Mouse (Mus musculus) layer of hippocampus, postnatal 14 days (tissue): ENCODE measurements at regions not wholly inside any gene's neighbourhood (a gene's known extent, or its start where the extent isn't known, plus 50 kb on each side); places are given as distances from the start of the nearest gene placed in this dataset.

ENCODE experiments used
- DNase-seq, 2 experiments: peaks; one replicate each; pipeline ENCODE4 v3.0.0; 2021 to 2022; ENCODE audit warnings: low spot score in 2 of 2, mixed read lengths in 1 of 2

GRCm38 (mm10) chr11:56442381-56442780 is 401.6 kb upstream of the Nmur2 start:
- DNase-seq = no peak

GRCm38 (mm10) chr11:56441071-56441470 is 400.3 kb upstream of the Nmur2 start:
- no peak for DNase-seq

- DNase-seq = no peak
Measured at GRCm38 (mm10) chr11:56431089-56431488, 390.3 kb upstream of the Nmur2 start.

- DNase-seq = no peak
Measured at GRCm38 (mm10) chr11:56384761-56385160, 344.0 kb upstream of the Nmur2 start.

- DNase-seq = no peak
Measured at GRCm38 (mm10) chr11:56377535-56377934, 336.7 kb upstream of the Nmur2 start.

GRCm38 (mm10) chr11:56374329-56374728 is 333.5 kb upstream of the Nmur2 start:
- no peak for DNase-seq

GRCm38 (mm10) chr11:56373624-56374023 is 332.8 kb upstream of the Nmur2 start:
- DNase-seq = no peak

GRCm38 (mm10) chr11:56357690-56358089 is 316.9 kb upstream of the Nmur2 start:
- DNase-seq = no peak

- DNase-seq = peak in 1 of 2 experiments; percentile 9
Measured at GRCm38 (mm10) chr11:56351798-56352366, 311.1 kb upstream of the Nmur2 start.

- no peak for DNase-seq
Measured at GRCm38 (mm10) chr11:56351231-56351630, 310.4 kb upstream of the Nmur2 start.

GRCm38 (mm10) chr11:56349766-56350165 is 309.0 kb upstream of the Nmur2 start:
- DNase-seq = no peak

- no peak for DNase-seq
Measured at GRCm38 (mm10) chr11:56348408-56348807, 307.6 kb upstream of the Nmur2 start.

GRCm38 (mm10) chr11:56343083-56343482 is 302.3 kb upstream of the Nmur2 start:
- no peak for DNase-seq

GRCm38 (mm10) chr11:56341731-56342130 is 300.9 kb upstream of the Nmur2 start:
- DNase-seq = no peak

- no peak for DNase-seq
Measured at GRCm38 (mm10) chr11:56341040-56341439, 300.2 kb upstream of the Nmur2 start.

- no peak for DNase-seq
Measured at GRCm38 (mm10) chr11:56338511-56338910, 297.7 kb upstream of the Nmur2 start.

GRCm38 (mm10) chr11:56335937-56336336 is 295.1 kb upstream of the Nmur2 start:
- DNase-seq = peak; percentile 7 to 50

GRCm38 (mm10) chr11:56320293-56320692 is 279.5 kb upstream of the Nmur2 start:
- DNase-seq = no peak

GRCm38 (mm10) chr11:56315221-56315987 is 274.6 kb upstream of the Nmur2 start:
- no peak for DNase-seq

GRCm38 (mm10) chr11:56309549-56309948 is 268.7 kb upstream of the Nmur2 start:
- no peak for DNase-seq

GRCm38 (mm10) chr11:56308383-56309105 is 267.7 kb upstream of the Nmur2 start:
- DNase-seq = no peak

GRCm38 (mm10) chr11:56307051-56307450 is 266.2 kb upstream of the Nmur2 start:
- DNase-seq = no peak
